Mouse (Mus musculus): ENCODE measurements around the gene 1700025C18Rik.

- TF ChIP-seq CTCF (conservative IDR thresholded peaks at IDR 0.05; ENCODE audit: insufficient read depth, insufficient read length, low read depth, low read length) (no peak), POLR2A (IDR thresholded peaks at IDR 0.05; ENCODE audit: low read depth, low read length) (no peak)
These were observed 15.0 kb upstream of the 1700025C18Rik start for GRCm38 (mm10) chr2:165105513-165106079.

Measured in kidney, adult 2 months (tissue).